Mouse (Mus musculus) bone marrow, adult 2 months (tissue): ENCODE data around the gene Rpgrip1l. TPM values are rescaled to one million over a fixed set of nuclear protein-coding genes. Genes with fewer than 3 reads are reported as not detected.

ENCODE experiments used
- H3K27ac ChIP-seq: fragments of 200-500 bp; 2 replicates; pipeline ENCODE4 v1.5.1; 2012; ENCODE audit warnings: low read depth, mild to moderate bottlenecking, control low read depth, inconsistent platforms, low read length; ENCODE audit not compliant: control insufficient read depth, poor library complexity, insufficient read depth
- H3K4me1 ChIP-seq: fragments of 200-500 bp; 2 replicates; pipeline ENCODE4 v1.6.1; 2011; ENCODE audit warnings: low read length; ENCODE audit not compliant: control insufficient read depth, insufficient read depth
- H3K4me3 ChIP-seq: fragments of 200-500 bp; replicated peaks from 2 replicates; pipeline ENCODE3; 2011; ENCODE audit warnings: mild to moderate bottlenecking, low read depth, low read length, control low read depth; ENCODE audit not compliant: control insufficient read depth
- CTCF ChIP-seq: fragments of 200-500 bp; IDR thresholded peaks from 2 replicates; pipeline ENCODE4 v1.5.1; 2011; ENCODE audit warnings: low read length, control low read depth; ENCODE audit not compliant: control insufficient read depth, insufficient read depth
- POLR2A ChIP-seq: fragments of 200-500 bp; IDR thresholded peaks from 2 replicates; pipeline ENCODE4 v1.6.1; 2011; ENCODE audit warnings: low read depth, mild to moderate bottlenecking, control low read depth, low read length, borderline replicate concordance; ENCODE audit not compliant: control insufficient read depth
- WGBS: fragments of 180-500 bp; shearing (Covaris S2); methylation state at CpG from one replicate; pipeline ENCODE4 v1.1.7; 2018; 5-methylcytosine and 5-hydroxymethylcytosine counted together
- polyA plus RNA-seq: library from polyadenylated mRNA; stranded (reverse); fragments of >200 nt; gene quantifications from 2 replicates; pipeline ENCODE4 v1.2.4, GENCODE M21; 2011; ENCODE audit warnings: low replicate concordance; ENCODE audit not compliant: missing spikeins, insufficient read depth, insufficient read length

The Rpgrip1l gene
- polyA plus RNA-seq, 1 experiment, result 1.1 TPM

DNA sequence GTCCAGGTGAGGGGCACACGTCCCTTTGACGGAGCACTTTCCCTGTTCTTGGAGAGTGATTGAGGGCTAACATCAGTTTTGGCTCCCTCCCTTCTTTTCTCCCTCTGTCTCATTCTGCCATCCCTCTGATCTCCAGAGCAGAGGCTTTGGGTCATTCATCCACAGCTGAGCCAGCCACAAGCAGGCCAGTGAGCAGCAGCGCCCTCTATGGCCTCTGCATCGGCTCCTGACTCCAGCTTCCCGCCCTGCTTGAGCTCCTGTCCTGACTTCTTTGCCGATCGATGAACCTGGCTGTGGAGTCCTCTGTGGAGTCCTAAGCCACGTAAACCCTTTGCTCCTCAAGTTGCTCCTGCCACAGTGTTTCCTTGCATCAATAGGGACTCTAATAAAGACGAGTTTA lies 11.2 kb upstream of the Rpgrip1l start:
- Histone ChIP-seq H3K27ac (no peak overlapping the region), H3K4me1 (no peaks in the 10 kb centered on the region; the same call in 1 of the 2 replicates), H3K4me3 (no peak overlapping the region)
- WGBS, result 87% methylated on average over 9 of the region's 9 CpGs
- TF ChIP-seq POLR2A (no peak), CTCF (no peak)

DNA sequence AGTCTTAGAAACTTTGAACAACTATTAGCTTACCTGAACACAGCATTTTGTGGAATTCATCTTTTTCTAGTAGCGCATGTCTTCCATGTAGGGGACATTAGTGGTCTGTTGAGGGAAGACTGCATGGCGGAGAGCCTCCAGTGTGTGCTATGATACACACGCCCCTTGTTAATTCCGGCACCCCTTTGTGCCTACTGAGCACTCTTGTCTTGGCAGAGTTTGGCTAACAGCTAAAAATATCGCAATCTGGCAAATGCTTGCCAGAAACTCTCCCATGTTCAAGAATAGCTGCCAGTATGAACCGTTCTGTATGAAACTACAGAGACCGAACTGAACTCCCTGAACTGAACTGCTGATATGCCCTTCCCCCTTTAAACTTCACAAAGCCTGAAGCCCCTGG lies 10.4 kb upstream of the Rpgrip1l start:
- H3K27ac ChIP-seq, result no peak overlapping the region
- 87% methylated on average over 7 of the region's 7 CpGs for WGBS
- no peaks in the 10 kb centered on the region; the same call in 1 of the 2 replicates for H3K4me1 ChIP-seq
- TF ChIP-seq POLR2A, result no peak
- no peak for TF ChIP-seq CTCF
- no peak overlapping the region for H3K4me3 ChIP-seq

DNA sequence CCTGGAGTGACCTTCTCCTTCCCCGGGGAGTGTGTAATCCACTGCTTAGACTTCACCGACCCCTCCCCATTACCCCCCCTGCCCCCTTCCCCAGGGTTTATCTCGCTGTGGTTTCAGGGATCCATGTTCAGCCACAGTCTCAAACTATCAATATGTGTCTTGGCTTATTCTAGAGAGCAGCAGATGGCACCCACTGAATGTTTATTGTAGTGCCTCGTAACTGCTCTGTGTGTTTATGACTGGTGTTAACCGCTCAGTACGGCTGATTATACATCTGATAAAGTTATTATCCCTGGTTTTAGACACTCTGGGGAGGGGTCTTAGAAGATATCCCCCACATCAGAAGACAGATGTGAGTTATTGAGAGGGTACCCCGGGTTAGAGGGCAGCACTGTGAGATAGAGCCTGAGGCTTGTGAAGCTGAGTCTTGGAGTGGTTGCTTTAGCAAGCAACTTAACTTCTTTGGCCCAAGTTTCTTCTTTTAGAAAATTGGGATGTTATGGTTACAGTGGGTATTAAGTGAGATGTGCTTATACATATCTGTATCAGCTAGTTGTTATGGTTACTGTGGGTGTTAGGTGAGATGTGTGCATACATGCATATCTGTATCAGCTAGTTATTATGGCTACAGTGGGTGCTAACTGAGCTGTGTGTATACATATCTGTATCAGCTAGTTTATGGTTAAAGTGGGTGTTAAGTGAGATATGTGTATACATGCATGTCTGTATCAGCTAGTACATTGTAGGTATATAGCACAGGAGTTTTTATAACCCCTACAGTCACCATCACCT lies 6.1 kb upstream of the Rpgrip1l start:
- TF ChIP-seq CTCF (no peak), POLR2A (no peak)
- Histone ChIP-seq H3K4me3 (no peak overlapping the region), H3K4me1 (no peaks in the 10 kb centered on the region), H3K27ac (no peak overlapping the region)
- 82% methylated on average over 7 of the region's 7 CpGs for WGBS

DNA sequence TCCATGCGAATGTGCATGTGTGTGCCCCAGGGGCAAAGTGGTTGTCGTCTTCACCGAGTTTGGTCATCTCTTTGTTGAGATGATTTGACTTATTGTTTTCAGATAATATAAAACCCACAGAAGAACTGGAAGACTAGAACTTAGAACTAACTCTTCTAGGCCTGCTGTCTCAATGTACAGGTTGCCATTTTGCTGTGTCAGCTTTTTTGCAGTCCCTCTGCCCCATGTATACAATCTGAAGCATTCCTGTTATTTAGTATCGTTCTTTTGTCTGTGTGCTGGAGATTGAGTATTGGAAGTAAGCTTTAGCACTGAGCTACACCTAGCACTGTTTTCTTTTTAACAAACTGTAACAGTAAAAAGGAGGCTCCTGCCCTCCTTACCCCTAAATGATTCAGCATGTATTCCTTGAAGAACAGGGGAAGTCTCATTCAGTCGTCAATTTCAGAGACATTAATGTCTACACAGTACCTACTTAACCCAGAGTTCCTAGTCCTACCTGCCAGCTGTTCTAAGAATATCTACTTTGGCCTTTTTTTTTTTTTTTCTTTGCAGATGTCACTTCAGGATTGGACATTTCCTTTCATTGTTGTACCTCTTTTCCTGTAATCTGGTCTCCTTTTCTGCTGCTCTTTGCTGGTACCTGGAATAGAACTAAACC lies 4.6 kb upstream of the Rpgrip1l start:
- no peak overlapping the region for H3K27ac ChIP-seq
- TF ChIP-seq POLR2A (no peak), CTCF (no peak)
- peaks cover 2% of the 10 kb centered on the region; the same call in 1 of the 2 replicates for H3K4me1 ChIP-seq
- 74% methylated on average over 5 of the region's 5 CpGs for WGBS
- no peak overlapping the region for H3K4me3 ChIP-seq

DNA sequence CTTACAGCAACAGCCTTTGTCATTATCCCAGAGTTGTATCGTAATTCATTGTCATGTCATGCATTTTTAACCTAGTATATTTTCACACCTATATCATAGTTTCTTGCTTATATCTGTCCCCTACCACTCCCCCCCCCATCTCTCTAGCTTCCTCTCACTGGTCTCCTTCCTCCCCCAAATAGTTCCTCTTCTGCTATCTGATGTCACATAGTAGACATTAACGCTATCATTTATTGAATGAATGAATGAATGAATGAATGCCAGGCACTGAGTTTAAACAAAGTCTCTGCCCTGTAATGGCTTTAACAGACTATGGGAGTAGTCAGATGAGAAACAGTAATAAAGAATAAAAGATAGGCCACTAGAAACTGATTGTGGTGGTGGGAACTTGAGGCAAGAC lies 720 bp downstream of the Rpgrip1l start:
- H3K4me1 ChIP-seq, result peaks cover 2% of the 10 kb centered on the region; the same call in 1 of the 2 replicates
- H3K27ac ChIP-seq, result no peak overlapping the region
- 20% methylated on average over 2 of the region's 2 CpGs for WGBS
- TF ChIP-seq POLR2A, result no peak
- TF ChIP-seq CTCF, result no peak
- H3K4me3 ChIP-seq, result no peak overlapping the region

DNA sequence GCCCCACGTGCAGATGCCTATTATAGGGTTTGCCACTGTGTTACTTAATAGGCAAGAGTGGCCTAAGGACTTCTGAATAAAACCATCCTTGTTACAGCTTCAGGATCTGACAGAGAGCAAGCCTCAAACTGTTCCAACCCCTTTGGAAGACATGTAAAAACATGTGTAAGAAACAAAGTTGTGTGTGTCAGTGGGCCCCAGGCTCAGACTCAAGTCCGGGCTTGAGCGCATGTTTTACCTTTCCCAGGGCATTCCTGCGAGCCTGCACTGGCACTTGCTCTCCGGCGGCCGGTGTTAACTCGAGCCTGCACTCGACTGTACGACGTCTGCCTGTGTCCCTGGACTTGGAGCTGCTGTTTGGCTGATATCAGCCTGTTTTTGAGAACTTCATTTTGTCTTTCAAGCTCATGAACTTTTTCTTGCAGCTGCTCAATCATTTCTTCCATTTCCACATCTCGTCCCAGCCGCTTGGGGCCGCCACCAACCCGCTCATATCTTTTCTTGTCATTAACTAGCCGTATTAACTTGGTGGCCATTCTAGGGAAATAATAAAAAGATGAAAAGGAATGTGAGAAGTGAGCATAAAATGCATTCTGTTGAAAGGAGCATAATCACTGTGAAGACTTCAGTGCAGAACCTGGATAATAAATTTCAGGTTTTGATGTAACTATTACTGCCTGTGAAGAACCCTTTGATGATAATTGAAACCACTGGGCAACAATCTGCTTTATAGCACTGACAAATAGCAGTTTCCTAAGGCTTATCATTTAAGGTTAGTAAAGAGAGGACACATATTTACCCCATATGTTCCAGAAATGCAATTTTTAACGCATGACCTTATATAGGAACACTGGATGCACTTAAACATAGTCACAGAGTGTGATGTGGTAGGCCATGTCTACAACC lies 8.3 kb downstream of the Rpgrip1l start:
- WGBS, result 88% methylated on average over 17 of the region's 17 CpGs
- Histone ChIP-seq H3K27ac (no peak overlapping the region), H3K4me1 (no peaks in the 10 kb centered on the region), H3K4me3 (no peak overlapping the region)
- TF ChIP-seq POLR2A (no peak), CTCF (no peak)

DNA sequence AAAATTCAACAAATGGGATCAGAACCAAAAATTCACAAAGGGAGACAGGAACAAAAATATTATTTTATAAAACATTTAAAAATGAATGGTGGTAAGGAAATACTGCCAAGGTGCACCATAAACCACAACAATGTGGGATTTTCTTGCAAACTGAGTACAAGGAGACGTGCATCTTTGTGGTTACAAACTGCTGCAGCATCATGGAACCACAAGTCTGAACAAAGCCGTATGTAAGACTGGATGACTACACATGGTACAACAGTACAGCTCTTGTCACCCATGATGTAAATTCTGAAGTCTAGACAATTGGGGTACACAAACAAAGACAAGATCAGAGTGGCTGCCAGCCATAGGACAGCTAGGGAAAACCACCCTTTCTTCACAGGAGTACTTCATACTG lies 14.4 kb downstream of the Rpgrip1l start:
- TF ChIP-seq POLR2A (no peak), CTCF (no peak)
- 38% methylated on average over 2 of the region's 2 CpGs for WGBS
- H3K4me1 ChIP-seq, result no peaks in the 10 kb centered on the region
- H3K27ac ChIP-seq, result no peak overlapping the region
- no peak overlapping the region for H3K4me3 ChIP-seq

DNA sequence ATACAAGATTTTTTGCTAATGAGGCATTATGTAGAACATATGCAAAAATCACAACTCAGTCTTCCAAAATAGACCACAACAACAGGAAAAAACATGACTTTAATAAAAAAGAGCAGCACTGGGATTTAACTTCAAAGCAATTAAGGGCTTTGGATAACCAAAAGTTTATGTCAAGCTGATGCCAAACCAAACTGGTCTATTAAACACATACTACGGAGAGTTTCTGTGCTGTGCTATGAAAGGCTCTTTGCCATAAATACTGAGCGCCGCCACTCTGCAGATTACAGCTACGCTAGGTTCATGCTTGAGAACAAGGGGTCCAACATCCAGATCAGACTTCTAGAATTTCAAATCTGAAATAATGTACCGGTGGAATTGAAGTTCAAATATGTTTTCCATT lies 17.3 kb downstream of the Rpgrip1l start:
- WGBS, result 89% methylated on average over 5 of the region's 5 CpGs
- Histone ChIP-seq H3K27ac (no peak overlapping the region), H3K4me3 (no peak overlapping the region), H3K4me1 (no peaks in the 10 kb centered on the region)
- TF ChIP-seq CTCF, result no peak
- TF ChIP-seq POLR2A, result no peak
